Mouse (Mus musculus) erythroblast, embryonic 14.5 days (primary cell): ENCODE measurements around the gene Ppp3ca. TPM values are rescaled to one million over a fixed set of nuclear protein-coding genes. Genes with fewer than 3 reads are reported as not detected.

Experiments
- H3K27me3 ChIP-seq: 2 replicates; pipeline ENCODE4 v1.6.1; 2012; ENCODE audit warnings: inconsistent platforms; ENCODE audit not compliant: control insufficient read depth
- H3K36me3 ChIP-seq: 2 replicates; pipeline ENCODE4 v1.6.1; 2012; ENCODE audit warnings: mild to moderate bottlenecking, inconsistent platforms; ENCODE audit not compliant: control insufficient read depth
- H3K4me1 ChIP-seq: 2 replicates; pipeline ENCODE4 v1.6.1; 2012; ENCODE audit warnings: inconsistent platforms; ENCODE audit not compliant: control insufficient read depth
- H3K4me3 ChIP-seq: replicated peaks from 2 replicates; pipeline ENCODE3; 2012; ENCODE audit warnings: moderate library complexity, mild to moderate bottlenecking, inconsistent platforms
- H3K9me3 ChIP-seq: 2 replicates; pipeline ENCODE4 v1.6.1; 2012; ENCODE audit warnings: low read length, inconsistent platforms, mixed read lengths; ENCODE audit not compliant: control insufficient read depth
- GATA1 ChIP-seq: IDR thresholded peaks from 2 replicates; pipeline ENCODE4 v1.6.1; 2012; ENCODE audit warnings: low read length, inconsistent platforms, mixed read lengths
- TAL1 ChIP-seq: IDR thresholded peaks from 3 replicates; pipeline ENCODE4 v1.6.1; 2012; ENCODE audit warnings: low read length, inconsistent platforms, mixed read lengths
- polyA plus RNA-seq: library from polyadenylated mRNA; stranded (reverse); fragments of >175 nt; gene quantifications from 2 replicates; pipeline ENCODE4 v1.2.3, GENCODE M21; 2012

Gene Ppp3ca
- polyA plus RNA-seq, 1 experiment, result 0.70 TPM

DNA sequence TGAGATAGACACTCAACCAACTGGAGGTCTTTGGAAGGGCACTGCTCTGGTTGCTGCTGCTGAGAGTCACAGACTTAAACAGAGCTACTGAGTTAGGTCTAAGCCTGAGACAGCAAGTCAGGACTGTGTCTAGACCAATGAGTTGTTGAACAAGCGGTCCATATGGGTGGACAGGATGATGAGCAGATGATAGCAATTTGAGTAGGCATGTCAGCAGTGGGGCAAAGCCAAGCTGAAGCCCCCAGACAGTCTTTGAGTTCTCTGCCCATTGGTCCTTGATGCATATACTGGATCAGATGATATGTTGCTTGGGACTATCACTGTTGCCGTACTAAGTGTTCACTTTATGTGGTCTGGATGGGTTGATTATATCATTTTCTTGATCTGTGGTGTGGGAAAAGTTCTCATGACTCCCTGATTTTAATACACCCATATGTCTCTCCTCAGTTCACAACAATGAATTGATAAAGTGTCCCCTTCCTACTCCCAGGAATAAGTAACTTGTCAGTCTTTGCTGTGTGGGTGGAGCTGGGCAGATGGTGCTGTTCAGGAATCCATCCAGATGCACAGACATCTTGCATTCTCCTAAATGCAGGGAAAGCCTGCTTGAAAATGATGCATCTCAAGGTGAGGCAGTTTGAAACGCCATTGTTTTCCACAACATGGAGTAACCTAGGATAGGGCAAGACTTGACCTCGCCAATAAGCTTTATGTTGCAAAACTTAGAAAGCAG lies 44.5 kb downstream of the Ppp3ca start:
- Histone ChIP-seq H3K27me3 (no peaks in the 10 kb centered on the region), H3K4me1 (no peaks in the 10 kb centered on the region), H3K9me3 (no peaks in the 10 kb centered on the region), H3K4me3 (no peak overlapping the region), H3K36me3 (no peaks in the 10 kb centered on the region)
- TF ChIP-seq GATA1 (no peak), TAL1 (no peak)

DNA sequence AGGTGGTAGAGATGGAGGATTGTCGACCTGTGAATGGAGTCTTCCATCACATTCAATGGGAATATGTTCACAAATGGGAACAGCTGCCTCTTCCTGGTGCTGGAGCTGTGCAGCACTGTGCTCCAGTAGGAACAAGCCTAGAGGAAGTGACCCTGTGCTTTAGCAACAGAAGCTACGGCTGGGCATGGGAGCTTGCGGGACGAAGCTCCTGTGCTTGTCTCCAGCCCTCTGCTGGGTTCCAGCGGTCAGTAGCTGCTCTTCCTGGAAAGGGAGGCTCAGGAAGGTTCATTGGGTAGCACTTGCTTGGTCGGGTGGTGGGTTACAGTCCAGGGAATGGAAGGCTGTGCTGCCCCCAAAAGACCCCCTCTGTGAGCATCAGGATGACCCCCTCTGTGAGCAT lies 46.3 kb downstream of the Ppp3ca start:
- Histone ChIP-seq H3K9me3 (no peaks in the 10 kb centered on the region), H3K4me1 (no peaks in the 10 kb centered on the region), H3K4me3 (no peak overlapping the region), H3K27me3 (no peaks in the 10 kb centered on the region), H3K36me3 (no peaks in the 10 kb centered on the region)
- TF ChIP-seq GATA1 (no peak), TAL1 (no peak)

- H3K9me3 ChIP-seq, result no peaks in the 10 kb centered on the region
- TF ChIP-seq TAL1, result no peak
- TF ChIP-seq GATA1, result no peak
- no peaks in the 10 kb centered on the region for H3K27me3 ChIP-seq
- H3K4me1 ChIP-seq, result no peaks in the 10 kb centered on the region
- no peaks in the 10 kb centered on the region for H3K36me3 ChIP-seq
- H3K4me3 ChIP-seq, result no peak overlapping the region
Observed at GRCm38 (mm10) chr3:136718412-136718811, 48.5 kb downstream of the Ppp3ca start.

GRCm38 (mm10) chr3:136721241-136721640 lies 51.3 kb downstream of the Ppp3ca start:
- Histone ChIP-seq H3K9me3 (0 out of 2 replicates have a peak, but pooled peaks cover 2% of the 10 kb centered on the region), H3K4me1 (no peaks in the 10 kb centered on the region), H3K4me3 (no peak overlapping the region), H3K36me3 (no peaks in the 10 kb centered on the region), H3K27me3 (no peaks in the 10 kb centered on the region)
- TF ChIP-seq GATA1 (no peak), TAL1 (no peak)

GRCm38 (mm10) chr3:136721804-136722427 lies 52.0 kb downstream of the Ppp3ca start:
- H3K4me1 ChIP-seq, result no peaks in the 10 kb centered on the region
- TF ChIP-seq TAL1 (no peak), GATA1 (no peak)

DNA sequence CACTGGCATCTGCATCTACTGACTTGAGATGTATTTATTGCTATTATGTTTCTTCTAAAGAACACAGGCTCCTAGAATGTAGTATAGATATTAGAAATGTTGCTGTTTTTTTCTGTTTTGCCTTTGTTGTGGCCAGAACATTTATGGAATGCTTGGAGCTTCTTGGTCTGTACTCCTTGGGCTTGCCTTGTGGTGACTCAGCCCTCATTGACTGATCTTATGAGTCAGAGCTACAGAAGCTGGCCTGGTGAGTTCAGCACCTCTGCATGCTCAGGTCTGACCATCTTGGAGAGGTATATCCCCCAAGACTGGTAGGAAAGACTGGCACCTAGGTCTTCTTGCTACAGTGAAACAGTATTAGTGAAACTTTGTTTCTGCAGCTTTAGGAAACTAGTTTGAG lies 52.6 kb downstream of the Ppp3ca start:
- TF ChIP-seq TAL1 (no peak), GATA1 (no peak)
- Histone ChIP-seq H3K4me3 (no peak overlapping the region), H3K4me1 (no peaks in the 10 kb centered on the region), H3K27me3 (no peaks in the 10 kb centered on the region), H3K36me3 (no peaks in the 10 kb centered on the region), H3K9me3 (0 out of 2 replicates have a peak, but pooled peaks cover 3% of the 10 kb centered on the region)

More at GRCm38 (mm10) chr3:136721804-136722427, 52.0 kb downstream of the Ppp3ca start:
- Histone ChIP-seq H3K36me3 (no peaks in the 10 kb centered on the region), H3K4me3 (no peak overlapping the region), H3K27me3 (no peaks in the 10 kb centered on the region), H3K9me3 (0 out of 2 replicates have a peak, but pooled peaks cover 3% of the 10 kb centered on the region)

DNA sequence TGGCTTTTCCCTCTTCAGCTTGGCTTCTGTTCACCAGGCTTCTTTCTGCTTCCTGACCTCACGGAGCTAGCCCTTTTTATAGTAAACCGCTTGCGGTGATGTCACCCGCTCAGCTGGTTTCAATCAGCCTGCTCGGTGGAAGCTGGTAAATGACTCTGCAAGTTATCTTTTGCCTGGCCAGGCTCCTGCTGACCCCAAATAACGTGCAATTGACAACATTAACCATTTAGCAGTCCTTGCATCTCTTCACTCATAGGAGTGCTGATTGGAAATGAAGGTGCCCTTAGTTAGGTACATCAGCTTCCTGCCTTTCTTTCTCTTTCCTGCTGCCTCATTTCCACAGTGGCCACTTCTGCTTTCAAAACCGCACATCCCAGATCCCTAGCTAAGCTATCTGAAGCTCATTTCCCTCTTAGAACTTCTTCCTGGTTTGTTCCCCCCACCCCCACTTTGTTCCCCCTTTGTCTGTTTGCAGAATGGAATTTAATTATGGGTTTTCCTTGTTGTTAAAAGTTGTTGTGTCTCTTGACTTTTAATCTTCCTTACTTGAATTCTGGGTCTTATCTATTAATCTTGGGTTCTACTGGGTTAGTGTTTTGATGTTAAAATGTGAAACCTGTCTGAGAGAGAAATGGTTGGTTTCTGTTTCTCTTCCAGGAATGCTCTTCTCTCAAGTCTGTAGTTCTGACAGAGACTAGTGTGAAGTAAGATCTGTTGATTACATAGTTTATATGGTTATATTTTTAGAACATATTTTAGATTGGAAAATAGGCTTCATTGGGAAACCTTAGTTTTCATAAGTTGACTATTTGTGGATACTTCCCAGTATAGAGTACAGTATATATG lies 55.6 kb downstream of the Ppp3ca start:
- 0 out of 2 replicates have a peak, but pooled peaks cover 3% of the 10 kb centered on the region for H3K9me3 ChIP-seq
- no peaks in the 10 kb centered on the region for H3K27me3 ChIP-seq
- no peak overlapping the region for H3K4me3 ChIP-seq
- H3K4me1 ChIP-seq, result no peaks in the 10 kb centered on the region
- H3K36me3 ChIP-seq, result no peaks in the 10 kb centered on the region
- no peak for TF ChIP-seq GATA1
- no peak for TF ChIP-seq TAL1

DNA sequence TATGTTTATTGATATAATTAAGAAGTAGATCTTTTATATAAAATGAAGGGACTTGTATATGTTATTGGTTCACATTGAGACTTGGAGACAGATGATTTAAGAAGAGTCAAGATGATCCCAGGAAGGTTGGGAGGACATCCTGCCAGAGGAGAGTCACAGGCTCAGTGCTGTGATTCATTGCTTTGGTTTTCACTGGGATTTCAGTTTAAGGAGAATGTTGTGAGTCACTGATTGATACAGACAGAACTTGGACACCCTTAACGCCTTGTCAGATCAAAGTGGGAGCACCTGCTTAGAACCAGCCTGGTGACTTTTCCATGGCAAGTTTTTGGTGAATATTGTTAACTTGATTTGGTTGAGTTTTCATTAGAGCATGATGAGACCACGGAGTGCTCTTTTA lies 58.0 kb downstream of the Ppp3ca start:
- Histone ChIP-seq H3K4me1 (no peaks in the 10 kb centered on the region), H3K4me3 (no peak overlapping the region), H3K27me3 (no peaks in the 10 kb centered on the region), H3K9me3 (0 out of 2 replicates have a peak, but pooled peaks cover 3% of the 10 kb centered on the region), H3K36me3 (no peaks in the 10 kb centered on the region)
- TF ChIP-seq TAL1, result no peak
- TF ChIP-seq GATA1, result no peak

DNA sequence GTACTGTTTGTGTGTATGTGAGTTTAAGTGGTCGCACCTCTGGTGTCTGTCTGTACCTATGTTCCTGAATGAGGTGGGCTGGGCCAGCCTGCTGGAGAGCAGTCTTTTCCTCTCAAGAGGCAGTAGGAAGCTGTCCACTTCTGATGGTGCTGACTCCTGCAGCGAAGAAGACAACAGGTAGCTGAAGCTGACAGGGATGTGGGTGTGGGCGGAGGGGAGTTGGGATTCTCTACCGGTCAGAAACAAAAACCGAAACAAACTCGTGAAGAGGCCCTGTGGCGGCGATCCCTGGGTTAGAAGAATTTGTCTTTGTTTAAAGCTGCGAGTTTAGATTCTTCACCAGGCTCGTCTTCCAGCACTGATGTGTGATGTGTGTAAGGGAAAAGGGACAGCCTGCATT lies 60.1 kb downstream of the Ppp3ca start:
- Histone ChIP-seq H3K4me1 (no peaks in the 10 kb centered on the region), H3K4me3 (no peak overlapping the region), H3K36me3 (no peaks in the 10 kb centered on the region), H3K27me3 (no peaks in the 10 kb centered on the region), H3K9me3 (0 out of 2 replicates have a peak, but pooled peaks cover 3% of the 10 kb centered on the region)
- TF ChIP-seq TAL1, result no peak
- no peak for TF ChIP-seq GATA1
